ENCODE assay signal across 7 mouse cellular contexts in genomic region chrX:136975397-136975796, GRCm38 (mm10). TPM values are rescaled to one million over a fixed set of nuclear protein-coding genes. Genes with fewer than 3 reads are reported as not detected.
DNase-seq lines count a peak whose midpoint lies in the region; ATAC-seq and TF ChIP-seq lines count a peak whose summit lies in the region.
"Not testable (repeated sequence)": the region's sequence is repeated elsewhere in the genome, so short reads cannot be mapped to it uniquely, and the experiment has no call there.

TSS of gene Tmsb15b2 (minus strand) at chrX:136975497.

- intact Hi-C loops in left cerebral cortex, postnatal 14 days (cut with DNase I): not testable (repeated sequence)

- WGBS in forebrain, embryonic 12.5 days: 88% methylated on average over 6 of the region's 6 CpGs
- 73% methylated on average over 6 of the region's 6 CpGs for WGBS in heart, postnatal 0 days
- 83% methylated on average over 6 of the region's 6 CpGs for WGBS in kidney, embryonic 14.5 days
- WGBS in lung, adult 2 months: 82% methylated on average over 6 of the region's 6 CpGs
- 89% methylated on average over 6 of the region's 6 CpGs for WGBS in neural tube, embryonic 13.5 days

- H3K36me3 ChIP-seq in forebrain, embryonic 12.5 days (replicated peaks); heart, postnatal 0 days (replicated peaks; ENCODE audit: control insufficient read depth, insufficient read depth, low read length); kidney, embryonic 14.5 days (ENCODE audit: control insufficient read depth, insufficient read depth, low read length); neural tube, embryonic 13.5 days: not testable (repeated sequence)

- not testable (repeated sequence) for H3K9me3 ChIP-seq in forebrain, embryonic 12.5 days; heart, postnatal 0 days (replicated peaks; ENCODE audit: control insufficient read depth, low read length); kidney, embryonic 14.5 days (ENCODE audit: control insufficient read depth, low read length); neural tube, embryonic 13.5 days

- not testable (repeated sequence) for H3K27me3 ChIP-seq in forebrain, embryonic 12.5 days; heart, postnatal 0 days (ENCODE audit: control insufficient read depth, insufficient read depth, low read length); kidney, embryonic 14.5 days (ENCODE audit: control insufficient read depth, insufficient read depth, low read length); neural tube, embryonic 13.5 days

- peak within 1 kb of the TSS; percentile 44 for H3K4me3 ChIP-seq in forebrain, embryonic 12.5 days (replicated peaks)
- peak within 1 kb of the TSS; percentile 34; the same call in 1 of the 2 replicates for H3K4me3 ChIP-seq in heart, postnatal 0 days (ENCODE audit: low read depth, low read length)
- H3K4me3 ChIP-seq in kidney, embryonic 14.5 days (ENCODE audit: low read length): peak within 1 kb of the TSS; percentile 37
- peak within 1 kb of the TSS; percentile 73 for H3K4me3 ChIP-seq in lung, adult 2 months (replicated peaks; ENCODE audit: extremely low read depth, low read depth, low read length)
- H3K4me3 ChIP-seq in neural tube, embryonic 13.5 days: peak within 1 kb of the TSS; percentile 46

- not testable (repeated sequence) for H3K27ac ChIP-seq in forebrain, embryonic 12.5 days; heart, postnatal 0 days (ENCODE audit: low read depth); kidney, embryonic 14.5 days (ENCODE audit: low read depth, low read length); neural tube, embryonic 13.5 days (replicated peaks)

- H3K4me1 ChIP-seq in forebrain, embryonic 12.5 days; heart, postnatal 0 days (ENCODE audit: control insufficient read depth, insufficient read depth); kidney, embryonic 14.5 days (ENCODE audit: control insufficient read depth, insufficient read depth, low read length); lung, adult 2 months (ENCODE audit: control insufficient read depth, insufficient read depth, low read length); neural tube, embryonic 13.5 days (replicated peaks): not testable (repeated sequence)

- not testable (repeated sequence) for ATAC-seq in forebrain, embryonic 12.5 days (ENCODE audit: low FRiP score); heart, postnatal 0 days (ENCODE audit: insufficient read depth, low read depth); kidney, embryonic 14.5 days (ENCODE audit: low FRiP score, low TSS enrichment); neural tube, embryonic 13.5 days (ENCODE audit: low read depth)

- not testable (repeated sequence) for TF ChIP-seq CTCF in heart, postnatal 0 days (IDR thresholded peaks at IDR 0.05; ENCODE audit: low read depth); lung, adult 2 months (IDR thresholded peaks at IDR 0.05; ENCODE audit: insufficient read depth, low read length)

- TF ChIP-seq POLR2A in lung, adult 2 months (IDR thresholded peaks at IDR 0.05; ENCODE audit: borderline replicate concordance, extremely low read depth, low read depth, low read length): not testable (repeated sequence)

- H3K9ac ChIP-seq in forebrain, embryonic 12.5 days: 0 out of 2 replicates have a peak within 1 kb of the TSS, but pooled peaks have one; percentile 5
- not testable (repeated sequence) for H3K9ac ChIP-seq in heart, postnatal 0 days (replicated peaks; ENCODE audit: low read depth, low read length)
- peak within 1 kb of the TSS; percentile 42; the same call in 1 of the 2 replicates for H3K9ac ChIP-seq in kidney, embryonic 14.5 days (ENCODE audit: low read depth, low read length)
- peak within 1 kb of the TSS; percentile 65 for H3K9ac ChIP-seq in neural tube, embryonic 13.5 days

- TF ChIP-seq EP300 in heart, postnatal 0 days (IDR thresholded peaks at IDR 0.05; ENCODE audit: low read depth): not testable (repeated sequence)

- not testable (repeated sequence) for DNase-seq in adrenal gland, postnatal 4 days (ENCODE audit: low spot score in 2 of 2); heart, postnatal 0 days (ENCODE audit: low spot score); left cerebral cortex, postnatal 14 days (ENCODE audit: low spot score in 2 of 2); lung, adult 2 months

- H3K4me2 ChIP-seq in forebrain, embryonic 12.5 days: peak within 1 kb of the TSS; percentile 51
- H3K4me2 ChIP-seq in heart, postnatal 0 days (ENCODE audit: low read depth, low read length): peak within 1 kb of the TSS; percentile 57
- peak within 1 kb of the TSS; percentile 47 for H3K4me2 ChIP-seq in kidney, embryonic 14.5 days (replicated peaks; ENCODE audit: low read depth, low read length)
- peak within 1 kb of the TSS; percentile 58 for H3K4me2 ChIP-seq in neural tube, embryonic 13.5 days

RNA-seq across cellular contexts. Expression of gene Tmsb15b2, which starts in this region (rescaled TPM):
- total RNA-seq in adrenal gland, postnatal 4 days (2021): 10 to 100 TPM; 25.1 to 35.1 TPM
- 84.2 and 94.6 TPM in 2 replicates for polyA plus RNA-seq in forebrain, embryonic 12.5 days (2016; fragmentation: Nextera tagmentation; extraction: Ambion mirVana)
- total RNA-seq in heart, postnatal 0 days (2014; rRNA removed; ENCODE audit: low replicate concordance): not detected in 2 replicates
- polyA plus RNA-seq in heart, postnatal 0 days (2015; fragmentation: Nextera tagmentation; extraction: Ambion mirVana): 13.8 and 16.1 TPM in 2 replicates
- 47.0 and 78.3 TPM in 2 replicates for polyA plus RNA-seq in kidney, embryonic 14.5 days (2014; fragmentation: Nextera tagmentation; extraction: Ambion mirVana)
- 10 to 100 TPM; 13.0 to 33.9 TPM for total RNA-seq in left cerebral cortex, postnatal 14 days (2021)
- polyA plus RNA-seq in lung, adult 2 months (2012; rRNA removed): not detected in 2 replicates
- 122 and 129 TPM in 2 replicates for polyA plus RNA-seq in neural tube, embryonic 13.5 days (2015; fragmentation: Nextera tagmentation; extraction: Ambion mirVana)

Comparison
In these comparisons a context has a peak if more than half of its experiments do, and no peak if none do; other contexts are left out.
1. RNA of gene Tmsb15b2 (total RNA-seq): 25.1 to 35.1 TPM in adrenal gland, postnatal 4 days and 13.0 to 33.9 TPM in left cerebral cortex, postnatal 14 days; not detected in heart, postnatal 0 days; every median in the first group is over 10 times any median in the second.
2. RNA of gene Tmsb15b2 (polyA plus RNA-seq): 122 to 129 TPM in neural tube, embryonic 13.5 days, 84.2 to 94.6 TPM in forebrain, embryonic 12.5 days, 47.0 to 78.3 TPM in kidney, embryonic 14.5 days and 13.8 to 16.1 TPM in heart, postnatal 0 days; not detected in lung, adult 2 months; every median in the first group is over 10 times any median in the second.
3. Peak in every context shown above with its lines, with median percentiles within 50 percentile points of each other: H3K4me2 ChIP-seq and H3K4me3 ChIP-seq.